Mouse (Mus musculus) heart, adult 2 months (tissue): ENCODE measurements around the gene Tle2.

Experiments
- CTCF ChIP-seq: fragments of 200-600 bp; IDR thresholded peaks from 2 replicates; pipeline ENCODE4 v1.8.1; 2022; ENCODE audit warnings: antibody characterized with exemption, mild to moderate bottlenecking, moderate library complexity
- POLR2A ChIP-seq: fragments of 200-500 bp; IDR thresholded peaks from 2 replicates; pipeline ENCODE4 v1.6.1; 2011; ENCODE audit warnings: mild to moderate bottlenecking, low read depth, low read length, control low read depth; ENCODE audit not compliant: insufficient read depth

DNA sequence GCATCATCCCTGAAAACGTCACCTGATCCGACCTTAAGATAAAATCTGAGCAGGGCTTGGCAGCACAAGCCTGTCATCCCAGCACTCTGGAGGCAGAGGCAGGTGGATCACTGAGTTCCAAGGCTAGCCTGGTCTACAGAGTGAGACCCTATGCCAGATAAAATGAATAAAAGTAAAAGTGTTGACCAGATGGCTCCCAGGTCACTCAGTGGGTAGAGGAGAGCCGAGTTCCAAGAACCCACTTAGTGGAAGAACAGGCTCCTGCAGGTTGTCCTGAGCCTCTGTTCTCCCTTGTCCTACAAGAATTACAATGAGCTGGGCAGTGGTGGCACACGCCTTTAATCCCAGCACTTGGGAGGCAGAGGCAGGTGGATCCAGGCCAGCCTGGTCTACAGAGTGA lies 18.9 kb downstream of the Tle2 start:
- TF ChIP-seq POLR2A (no peak), CTCF (no peak)
